Mouse (Mus musculus): ENCODE measurements around the gene Usp40. TPM values are rescaled to one million over a fixed set of nuclear protein-coding genes. Genes with fewer than 3 reads are reported as not detected.
"Not testable (repeated sequence)": the region's sequence is repeated elsewhere in the genome, so short reads cannot be mapped to it uniquely, and the experiment has no call there.

Usp40 gene
- polyA plus RNA-seq (2016; fragmentation: Nextera tagmentation; extraction: Ambion mirVana) = 36.7 and 37.5 TPM in 2 replicates

GRCm38 (mm10) chr1:88008211-88008697 is at the start of gene Usp40:
Gene Usp40 (minus strand): TSS chr1:88008551.
- Histone ChIP-seq H3K9me3 (no peaks in the 10 kb centered on the region), H3K36me3 (replicated peaks) (peaks cover 23% of the 10 kb centered on the region), H3K4me3 (peak within 1 kb of the TSS; percentile 87), H3K27ac (replicated peaks) (peak within 1 kb of the TSS; percentile 99), H3K27me3 (replicated peaks; ENCODE audit: low read depth, poor library complexity, severe bottlenecking) (no peaks in the 10 kb centered on the region), H3K4me1 (peaks cover 11% of the 10 kb centered on the region; the same call in 1 of the 2 replicates)
- under 1% methylated on average over 45 of the region's 45 CpGs for WGBS
- DNase-seq (ENCODE audit: low spot score) = peak; percentile 87

GRCm38 (mm10) chr1:88055088-88055487 is 46.7 kb upstream of the Usp40 start, which contains the start of gene Ugt1a10:
Gene Ugt1a10 (plus strand): TSS chr1:88055388.
- Histone ChIP-seq H3K4me3 (no peak within 1 kb of the TSS), H3K27me3 (replicated peaks; ENCODE audit: low read depth, poor library complexity, severe bottlenecking) (no peaks in the 10 kb centered on the region), H3K9me3 (no peaks in the 10 kb centered on the region), H3K27ac (replicated peaks) (no peak within 1 kb of the TSS), H3K4me1 (no peaks in the 10 kb centered on the region), H3K36me3 (replicated peaks) (no peaks in the 10 kb centered on the region)
- no peak for DNase-seq (ENCODE audit: low spot score)
- 75% methylated on average over 1 of the region's 1 CpGs for WGBS

DNA sequence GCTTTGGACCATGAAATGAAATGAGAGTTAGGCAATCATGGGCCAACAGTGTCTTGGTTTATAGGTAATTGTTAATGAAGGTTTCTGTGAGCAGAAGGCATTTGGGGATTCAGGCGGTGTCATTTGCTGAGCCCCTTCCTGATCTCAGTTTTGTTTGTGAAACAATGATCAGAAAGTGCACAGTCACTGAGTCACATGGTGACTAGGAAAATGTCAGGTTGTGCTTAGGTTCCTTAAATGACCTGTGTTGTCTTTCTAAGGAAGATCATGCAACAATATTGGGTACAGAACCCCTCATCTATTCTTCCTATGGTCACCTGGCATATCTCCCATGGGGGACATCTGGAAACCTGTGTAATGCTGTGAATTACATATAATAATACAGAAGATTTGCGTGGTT is 39.1 kb upstream of the Usp40 start:
- DNase-seq (ENCODE audit: low spot score); H3K9me3 ChIP-seq; H3K27me3 ChIP-seq (replicated peaks; ENCODE audit: low read depth, poor library complexity, severe bottlenecking); H3K36me3 ChIP-seq (replicated peaks); H3K4me1 ChIP-seq; H3K27ac ChIP-seq (replicated peaks); H3K4me3 ChIP-seq: not testable (repeated sequence)
- whole genome bisulfite sequencing = 74% methylated on average over 2 of the region's 2 CpGs

DNA sequence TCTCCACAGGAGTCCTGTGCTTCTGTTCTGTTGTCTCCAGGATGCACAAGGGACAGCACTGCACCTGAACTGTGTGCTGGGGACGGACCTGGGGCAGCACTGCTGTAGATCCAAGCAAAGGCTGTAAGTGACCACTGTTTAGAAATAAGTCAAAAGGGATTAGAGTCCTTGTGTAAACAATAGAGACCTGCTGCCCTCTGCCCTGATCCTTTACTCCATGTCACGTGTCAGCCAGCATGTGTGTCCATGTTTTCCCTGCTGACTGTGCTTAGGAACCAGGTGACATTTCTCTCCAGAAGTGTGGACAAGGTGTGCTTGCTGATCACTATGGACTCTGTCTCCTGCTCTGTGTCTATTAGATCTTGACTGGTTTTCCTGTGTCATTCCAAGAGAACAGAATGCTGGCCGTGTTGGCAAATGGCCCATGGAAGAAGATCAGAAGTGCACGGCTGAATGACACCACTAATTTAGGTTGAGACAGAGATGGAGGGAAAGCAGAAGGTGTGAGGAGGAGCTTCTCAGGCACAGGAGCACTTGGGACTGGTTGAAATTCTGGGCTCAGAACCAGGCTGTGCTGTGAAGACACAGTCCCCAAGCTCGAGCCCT is 36.6 kb upstream of the Usp40 start:
- not testable (repeated sequence) for H3K9me3 ChIP-seq; H3K4me1 ChIP-seq; H3K27ac ChIP-seq (replicated peaks); H3K27me3 ChIP-seq (replicated peaks; ENCODE audit: low read depth, poor library complexity, severe bottlenecking); H3K4me3 ChIP-seq; DNase-seq (ENCODE audit: low spot score); H3K36me3 ChIP-seq (replicated peaks)
- WGBS = 71% methylated on average over 4 of the region's 5 CpGs

GRCm38 (mm10) chr1:88043044-88043443 is 34.7 kb upstream of the Usp40 start:
- not testable (repeated sequence) for H3K4me3 ChIP-seq; H3K9me3 ChIP-seq; H3K36me3 ChIP-seq (replicated peaks); H3K27ac ChIP-seq (replicated peaks); H3K27me3 ChIP-seq (replicated peaks; ENCODE audit: low read depth, poor library complexity, severe bottlenecking); DNase-seq (ENCODE audit: low spot score); H3K4me1 ChIP-seq
- WGBS = 65% methylated on average over 2 of the region's 2 CpGs

GRCm38 (mm10) chr1:88025244-88025643 is 16.9 kb upstream of the Usp40 start:
- WGBS = 85% methylated on average over 3 of the region's 3 CpGs
- H3K9me3 ChIP-seq; DNase-seq (ENCODE audit: low spot score); H3K36me3 ChIP-seq (replicated peaks); H3K4me3 ChIP-seq; H3K4me1 ChIP-seq; H3K27me3 ChIP-seq (replicated peaks; ENCODE audit: low read depth, poor library complexity, severe bottlenecking); H3K27ac ChIP-seq (replicated peaks): not testable (repeated sequence)

GRCm38 (mm10) chr1:88015371-88015770 is 7.0 kb upstream of the Usp40 start:
- no peak for DNase-seq (ENCODE audit: low spot score)
- no peaks in the 10 kb centered on the region for H3K4me1 ChIP-seq
- H3K9me3 ChIP-seq = peaks cover 14% of the 10 kb centered on the region
- H3K36me3 ChIP-seq (replicated peaks) = no peaks in the 10 kb centered on the region
- H3K27ac ChIP-seq (replicated peaks) = no peak overlapping the region
- H3K4me3 ChIP-seq = no peak overlapping the region
- H3K27me3 ChIP-seq (replicated peaks; ENCODE audit: low read depth, poor library complexity, severe bottlenecking) = no peaks in the 10 kb centered on the region
- 89% methylated on average over 6 of the region's 6 CpGs for WGBS

DNA sequence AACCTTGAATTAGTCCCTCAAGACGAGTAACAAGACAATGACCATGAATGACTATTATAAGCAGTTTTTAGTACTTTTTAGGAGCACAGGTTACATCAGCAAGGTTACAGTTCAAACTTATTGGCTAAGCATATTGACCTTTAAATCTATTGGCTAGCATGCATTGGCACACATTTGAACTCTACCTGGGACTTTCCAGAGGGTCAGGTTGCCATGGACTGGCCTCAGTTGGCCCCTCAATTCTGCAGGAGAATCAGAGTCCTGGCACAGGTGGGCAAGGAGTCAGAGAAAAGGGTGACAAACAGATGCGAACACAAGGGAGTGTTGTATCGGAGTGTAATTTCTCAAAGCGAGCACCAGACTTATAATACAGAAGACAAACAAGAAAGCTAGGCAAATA is 6.3 kb upstream of the Usp40 start:
- WGBS = 92% methylated on average over 4 of the region's 4 CpGs
- Histone ChIP-seq H3K4me3 (no peak overlapping the region), H3K4me1 (no peaks in the 10 kb centered on the region), H3K27me3 (replicated peaks; ENCODE audit: low read depth, poor library complexity, severe bottlenecking) (no peaks in the 10 kb centered on the region), H3K36me3 (replicated peaks) (no peaks in the 10 kb centered on the region), H3K9me3 (peaks cover 14% of the 10 kb centered on the region), H3K27ac (replicated peaks) (no peak overlapping the region)
- DNase-seq (ENCODE audit: low spot score) = no peak

GRCm38 (mm10) chr1:88014194-88014593 is 5.8 kb upstream of the Usp40 start:
- 92% methylated on average over 4 of the region's 4 CpGs for WGBS
- Histone ChIP-seq H3K4me3 (no peak overlapping the region), H3K27ac (replicated peaks) (no peak overlapping the region), H3K36me3 (replicated peaks) (no peaks in the 10 kb centered on the region), H3K4me1 (no peaks in the 10 kb centered on the region), H3K9me3 (peaks cover 14% of the 10 kb centered on the region), H3K27me3 (replicated peaks; ENCODE audit: low read depth, poor library complexity, severe bottlenecking) (no peaks in the 10 kb centered on the region)
- no peak for DNase-seq (ENCODE audit: low spot score)

DNA sequence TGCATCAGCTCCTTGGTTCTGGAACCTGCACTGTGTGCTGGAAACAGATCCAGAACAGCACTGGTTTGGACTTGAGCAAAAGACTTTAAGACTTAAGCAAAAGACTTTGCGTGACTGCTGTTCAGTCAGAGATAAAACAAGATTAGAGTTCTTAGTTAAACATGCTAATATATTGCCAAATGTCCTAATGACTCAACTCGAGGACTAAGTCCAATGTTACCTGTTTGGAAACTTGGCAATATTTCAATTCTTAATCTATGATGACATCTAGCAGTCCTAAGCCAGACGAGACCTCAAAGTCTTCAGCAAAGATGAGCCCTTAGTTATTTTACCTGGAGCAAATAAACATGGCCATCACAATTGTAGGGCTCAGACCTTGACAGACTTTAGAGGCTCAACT is 5.4 kb upstream of the Usp40 start:
- Histone ChIP-seq H3K4me1 (0 out of 2 replicates have a peak, but pooled peaks cover 3% of the 10 kb centered on the region), H3K4me3 (no peak overlapping the region), H3K27ac (replicated peaks) (no peak overlapping the region), H3K9me3 (peaks cover 14% of the 10 kb centered on the region), H3K36me3 (replicated peaks) (no peaks in the 10 kb centered on the region), H3K27me3 (replicated peaks; ENCODE audit: low read depth, poor library complexity, severe bottlenecking) (no peaks in the 10 kb centered on the region)
- WGBS = 81% methylated on average over 3 of the region's 3 CpGs
- no peak for DNase-seq (ENCODE audit: low spot score)

GRCm38 (mm10) chr1:88009521-88009920 is 1.2 kb upstream of the Usp40 start:
- no peak for DNase-seq (ENCODE audit: low spot score)
- 71% methylated on average over 3 of the region's 3 CpGs for WGBS
- Histone ChIP-seq H3K36me3 (replicated peaks) (peaks cover 11% of the 10 kb centered on the region), H3K9me3 (peaks cover 5% of the 10 kb centered on the region; the same call in 1 of the 2 replicates), H3K27ac (replicated peaks) (no peak overlapping the region), H3K27me3 (replicated peaks; ENCODE audit: low read depth, poor library complexity, severe bottlenecking) (no peaks in the 10 kb centered on the region), H3K4me3 (no peak overlapping the region), H3K4me1 (peaks cover 11% of the 10 kb centered on the region; the same call in 1 of the 2 replicates)

DNA sequence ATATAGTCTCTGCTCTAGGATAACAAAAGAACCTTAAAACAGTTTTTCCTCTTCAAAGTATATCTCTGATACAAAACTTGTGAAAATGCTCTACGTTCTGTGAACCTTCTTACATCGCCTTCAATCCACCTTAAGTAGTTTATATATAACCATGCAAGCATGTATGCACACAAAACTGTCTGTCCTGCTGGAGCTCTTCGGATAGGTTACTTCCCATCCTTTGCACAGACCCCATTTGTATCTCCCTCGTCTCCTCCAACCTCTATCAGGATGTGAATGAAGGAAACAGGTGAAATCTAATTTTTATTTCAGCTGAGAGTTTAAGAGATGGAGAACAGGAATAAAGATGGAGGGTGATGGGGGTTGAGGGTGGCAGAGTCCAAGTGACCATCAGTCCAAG is 384 bp upstream of the Usp40 start:
- peaks cover 18% of the 10 kb centered on the region for H3K36me3 ChIP-seq (replicated peaks)
- H3K9me3 ChIP-seq = no peaks in the 10 kb centered on the region
- H3K4me3 ChIP-seq = peak overlapping the region; percentile 87
- WGBS = 47% methylated on average over 4 of the region's 4 CpGs
- peaks cover 11% of the 10 kb centered on the region; the same call in 1 of the 2 replicates for H3K4me1 ChIP-seq
- H3K27ac ChIP-seq (replicated peaks) = peak overlapping the region; percentile 99
- no peaks in the 10 kb centered on the region for H3K27me3 ChIP-seq (replicated peaks; ENCODE audit: low read depth, poor library complexity, severe bottlenecking)
- no peak for DNase-seq (ENCODE audit: low spot score)

DNA sequence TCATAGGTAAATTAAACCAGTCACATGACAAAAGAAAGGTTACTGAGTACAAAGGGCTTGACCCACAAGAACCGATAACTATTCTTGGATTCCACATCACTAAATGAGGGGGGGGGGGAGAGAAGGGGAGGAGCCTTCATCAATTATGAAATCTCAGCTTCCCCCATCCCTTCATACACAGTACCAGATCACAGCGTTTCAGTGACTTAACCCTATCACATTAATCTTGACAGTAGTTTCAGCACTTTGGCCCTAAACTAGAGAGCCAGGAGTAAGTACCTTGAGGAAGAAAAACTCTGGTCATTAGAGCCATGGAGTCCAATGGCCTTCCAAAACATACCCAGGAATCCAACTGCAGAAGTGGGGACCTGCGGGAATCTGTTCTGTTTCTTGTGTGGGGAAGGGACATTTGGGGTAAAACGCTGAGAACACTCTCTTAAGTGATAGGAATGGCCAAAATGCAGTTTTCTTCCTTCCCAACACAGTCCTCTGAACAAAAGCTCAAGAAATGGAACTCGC is 600 bp downstream of the Usp40 start:
- Histone ChIP-seq H3K27me3 (replicated peaks; ENCODE audit: low read depth, poor library complexity, severe bottlenecking) (no peaks in the 10 kb centered on the region), H3K4me3 (peak overlapping the region; percentile 87), H3K9me3 (no peaks in the 10 kb centered on the region), H3K4me1 (peaks cover 11% of the 10 kb centered on the region; the same call in 1 of the 2 replicates), H3K27ac (replicated peaks) (peak overlapping the region; percentile 99), H3K36me3 (replicated peaks) (peaks cover 28% of the 10 kb centered on the region)
- no peak for DNase-seq (ENCODE audit: low spot score)
- WGBS = 9% methylated on average over 5 of the region's 5 CpGs

Measured in embryonic facial prominence, embryonic 10.5 days (tissue).